Mouse (Mus musculus) stomach, postnatal 0 days (tissue): Measurements from ENCODE around the gene Gpm6b. TPM values are rescaled to one million over a fixed set of nuclear protein-coding genes. Genes with fewer than 3 reads are reported as not detected.

Source experiments
- ATAC-seq: fragments of 200-750 bp; cut with Nextera tagmentation; 2 replicates; pipeline ENCODE4 v1.8.0; 2017; ENCODE audit not compliant: low FRiP score, low TSS enrichment
- DNase-seq: peaks from one replicate; pipeline ENCODE4 v3.0.0-alpha.2; 2016; ENCODE audit warnings: low spot score
- H3K27ac ChIP-seq: fragments of 300-500 bp; sonication (generic); replicated peaks from 2 replicates; pipeline ENCODE4 v1.5.1; 2014; ENCODE audit warnings: mild to moderate bottlenecking, control low read depth
- H3K27me3 ChIP-seq: fragments of 300-500 bp; sonication (generic); 2 replicates; pipeline ENCODE4 v1.6.1; 2014; ENCODE audit warnings: low read length; ENCODE audit not compliant: control insufficient read depth, insufficient read depth
- H3K36me3 ChIP-seq: fragments of 300-500 bp; sonication (generic); 2 replicates; pipeline ENCODE4 v1.6.1; 2014; ENCODE audit warnings: low read length, mixed read lengths; ENCODE audit not compliant: control insufficient read depth, insufficient read depth
- H3K4me1 ChIP-seq: fragments of 300-500 bp; sonication (generic); replicated peaks from 2 replicates; pipeline ENCODE4 v1.6.1; 2014; ENCODE audit warnings: antibody characterized with exemption; ENCODE audit not compliant: control insufficient read depth, insufficient read depth
- H3K4me2 ChIP-seq: fragments of 300-500 bp; sonication (generic); replicated peaks from 2 replicates; pipeline ENCODE4 v1.6.1; 2014; ENCODE audit warnings: low read depth, mild to moderate bottlenecking, control low read depth, moderate library complexity
- H3K4me3 ChIP-seq: fragments of 300-500 bp; sonication (generic); 2 replicates; pipeline ENCODE4 v1.5.1; 2014; ENCODE audit warnings: low read depth, low read length, control low read depth
- H3K9ac ChIP-seq: fragments of 300-500 bp; sonication (generic); 2 replicates; pipeline ENCODE4 v1.6.1; 2014; ENCODE audit warnings: mild to moderate bottlenecking, low read length, control low read depth, mixed read lengths
- H3K9me3 ChIP-seq: fragments of 300-500 bp; sonication (generic); 2 replicates; pipeline ENCODE4 v1.6.1; 2016; ENCODE audit warnings: low read length; ENCODE audit not compliant: control insufficient read depth
- CTCF ChIP-seq: IDR thresholded peaks from 2 replicates; pipeline ENCODE4 v1.5.1; 2016; ENCODE audit warnings: antibody characterized with exemption, low read depth, mild to moderate bottlenecking, moderate library complexity
- EP300 ChIP-seq: optimal IDR thresholded peaks from 2 replicates; pipeline ENCODE3; 2016; ENCODE audit warnings: antibody characterized with exemption
- WGBS: fragments of 180-500 bp; shearing (Covaris S2); extraction: QIAGEN DNeasy Blood & Tissue Kit; methylation state at CpG from one replicate; pipeline ENCODE4 v1.1.7; 2014; 5-methylcytosine and 5-hydroxymethylcytosine counted together
- polyA plus RNA-seq: library from polyadenylated mRNA; unstranded; fragments of >200 nt; fragmentation: Nextera tagmentation; extraction: Ambion mirVana; gene quantifications from 2 replicates; pipeline ENCODE4 v1.2.1, GENCODE M21; 2015

Gpm6b gene
- polyA plus RNA-seq, 1 experiment from 2014 or later, result 21.9 TPM

DNA sequence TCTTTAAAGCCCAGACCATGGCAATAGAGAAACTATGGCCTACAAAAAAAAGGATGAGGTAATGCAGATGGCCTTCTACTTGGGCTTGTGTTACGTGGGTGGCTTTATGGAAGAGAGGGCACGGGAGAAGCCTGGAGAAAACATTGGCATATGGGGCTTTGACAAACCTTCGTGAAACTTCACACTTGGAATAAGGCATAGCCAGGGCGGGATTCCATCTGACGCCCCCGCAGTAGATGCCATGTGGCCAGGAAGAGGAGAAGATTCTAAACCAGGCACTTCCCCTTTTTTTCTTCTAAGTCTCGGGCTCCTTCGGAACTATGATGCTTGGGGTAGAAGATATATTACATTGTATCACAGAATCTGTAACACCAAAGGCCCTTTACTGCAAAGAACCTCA lies 22.0 kb upstream of the Gpm6b start:
- H3K27me3 ChIP-seq, result no peaks in the 10 kb centered on the region
- no peak overlapping the region for H3K4me2 ChIP-seq
- TF ChIP-seq CTCF (no peak), EP300 (no peak)
- 86% methylated on average over 8 of the region's 8 CpGs for WGBS
- H3K4me1 ChIP-seq, result no peaks in the 10 kb centered on the region
- no peak overlapping the region for H3K4me3 ChIP-seq
- DNase-seq (no peak), ATAC-seq (no peak)
- no peak overlapping the region for H3K9ac ChIP-seq
- H3K9me3 ChIP-seq, result no peaks in the 10 kb centered on the region
- no peaks in the 10 kb centered on the region for H3K36me3 ChIP-seq
- no peak overlapping the region for H3K27ac ChIP-seq

GRCm38 (mm10) chrX:166219331-166219730 lies 19.4 kb upstream of the Gpm6b start:
- TF ChIP-seq CTCF, result no peak
- no peak for TF ChIP-seq EP300
- H3K9ac ChIP-seq, result no peak overlapping the region
- no peak overlapping the region for H3K4me3 ChIP-seq
- no peak for DNase-seq
- H3K4me2 ChIP-seq, result no peak overlapping the region
- WGBS, result 51% methylated on average over 5 of the region's 5 CpGs
- no peaks in the 10 kb centered on the region for H3K9me3 ChIP-seq
- H3K27ac ChIP-seq, result no peak overlapping the region
- H3K4me1 ChIP-seq, result no peaks in the 10 kb centered on the region
- no peaks in the 10 kb centered on the region for H3K27me3 ChIP-seq
- no peaks in the 10 kb centered on the region for H3K36me3 ChIP-seq
- no peak for ATAC-seq

DNA sequence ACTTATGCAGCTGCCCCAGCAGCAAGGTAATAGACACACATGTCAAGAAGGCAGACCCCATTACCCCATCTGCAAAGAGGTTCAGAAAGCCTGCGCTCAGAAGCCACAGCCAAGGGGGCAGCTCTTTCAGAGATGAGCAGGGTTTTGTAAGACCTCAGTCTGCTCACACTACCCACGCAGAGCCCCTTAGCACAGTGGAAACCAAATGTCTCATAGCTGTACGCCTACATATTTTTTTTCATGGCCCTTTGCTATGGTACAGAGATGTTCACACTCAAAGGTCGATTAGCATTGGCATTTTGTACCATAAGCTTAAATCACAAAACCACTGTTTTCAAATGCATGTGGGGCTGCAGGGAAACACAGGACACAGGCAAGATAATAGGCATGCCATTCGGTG lies 11.9 kb upstream of the Gpm6b start:
- TF ChIP-seq CTCF (no peak), EP300 (no peak)
- DNase-seq, result no peak
- H3K9me3 ChIP-seq, result no peaks in the 10 kb centered on the region
- H3K36me3 ChIP-seq, result no peaks in the 10 kb centered on the region
- no peak overlapping the region for H3K4me2 ChIP-seq
- no peak overlapping the region for H3K9ac ChIP-seq
- no peak for ATAC-seq
- no peaks in the 10 kb centered on the region for H3K27me3 ChIP-seq
- no peak overlapping the region for H3K4me3 ChIP-seq
- 83% methylated on average over 5 of the region's 5 CpGs for WGBS
- no peaks in the 10 kb centered on the region for H3K4me1 ChIP-seq
- H3K27ac ChIP-seq, result no peak overlapping the region

GRCm38 (mm10) chrX:166229750-166230149 lies 9.0 kb upstream of the Gpm6b start:
- Histone ChIP-seq H3K4me3 (no peak overlapping the region), H3K9ac (no peak overlapping the region), H3K4me2 (no peak overlapping the region), H3K4me1 (no peaks in the 10 kb centered on the region), H3K9me3 (no peaks in the 10 kb centered on the region), H3K36me3 (no peaks in the 10 kb centered on the region), H3K27me3 (no peaks in the 10 kb centered on the region), H3K27ac (no peak overlapping the region)
- DNase-seq (no peak), ATAC-seq (no peak)
- WGBS, result 66% methylated on average over 3 of the region's 3 CpGs
- TF ChIP-seq EP300, result no peak
- no peak for TF ChIP-seq CTCF

DNA sequence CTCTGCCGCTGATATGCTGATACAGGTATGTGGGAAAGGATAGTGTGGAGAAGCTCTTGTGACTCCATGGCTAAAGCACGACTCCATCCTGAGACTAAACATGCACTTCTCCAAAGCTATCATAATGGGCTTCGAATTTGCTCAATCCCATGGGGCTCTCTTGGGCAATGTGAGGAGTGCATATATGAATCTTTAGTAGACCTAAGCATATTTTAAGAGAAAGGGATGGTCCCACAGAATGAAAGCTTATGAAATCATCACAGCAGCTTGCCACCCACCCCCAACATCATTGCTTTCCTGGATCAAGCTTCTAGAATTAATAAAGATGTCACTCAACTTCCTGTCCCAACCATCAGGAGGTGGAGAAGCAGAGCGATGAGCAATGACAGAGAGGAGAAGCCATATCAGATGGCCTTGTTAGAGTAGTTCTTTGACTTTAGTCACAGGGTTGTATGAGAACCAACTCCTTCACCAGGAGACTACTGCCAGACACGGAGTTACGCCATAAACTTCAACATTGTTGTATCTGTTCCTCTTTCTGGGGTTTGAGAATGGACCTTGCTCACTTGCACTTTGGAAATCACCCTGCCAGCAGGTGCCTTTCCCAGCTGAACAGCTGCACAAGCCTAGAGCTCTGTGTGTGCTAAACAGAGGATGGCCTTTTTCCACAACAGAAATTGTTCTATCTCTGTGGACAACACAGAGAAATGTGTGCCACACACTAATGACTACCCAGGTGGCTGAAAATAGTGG lies 8.0 kb upstream of the Gpm6b start:
- 83% methylated on average over 6 of the region's 6 CpGs for WGBS
- H3K36me3 ChIP-seq, result no peaks in the 10 kb centered on the region
- no peak for TF ChIP-seq EP300
- no peak for TF ChIP-seq CTCF
- H3K9me3 ChIP-seq, result no peaks in the 10 kb centered on the region
- H3K27ac ChIP-seq, result no peak overlapping the region
- H3K27me3 ChIP-seq, result no peaks in the 10 kb centered on the region
- ATAC-seq (no peak), DNase-seq (no peak)
- no peak overlapping the region for H3K9ac ChIP-seq
- H3K4me3 ChIP-seq, result no peak overlapping the region
- H3K4me2 ChIP-seq, result no peak overlapping the region
- H3K4me1 ChIP-seq, result no peaks in the 10 kb centered on the region

GRCm38 (mm10) chrX:166236131-166236530 lies 2.6 kb upstream of the Gpm6b start:
- Histone ChIP-seq H3K9ac (no peak overlapping the region), H3K4me1 (no peaks in the 10 kb centered on the region), H3K4me2 (no peak overlapping the region), H3K4me3 (no peak overlapping the region), H3K27me3 (no peaks in the 10 kb centered on the region), H3K36me3 (no peaks in the 10 kb centered on the region), H3K9me3 (no peaks in the 10 kb centered on the region), H3K27ac (no peak overlapping the region)
- no peak for ATAC-seq
- TF ChIP-seq CTCF, result no peak
- no peak for TF ChIP-seq EP300
- 44% methylated on average over 2 of the region's 2 CpGs for whole genome bisulfite sequencing
- no peak for DNase-seq
